Mouse (Mus musculus) ES-Bruce4 (cell line): ENCODE measurements around the gene Med13l.

Experiments
- CTCF ChIP-seq: IDR thresholded peaks from one replicate; pipeline ENCODE4 v1.8.1; 2011; ENCODE audit warnings: low read depth, low read length
- EP300 ChIP-seq: IDR thresholded peaks from 2 replicates; pipeline ENCODE4 v1.6.1; 2011; ENCODE audit warnings: low read depth, low read length; ENCODE audit not compliant: insufficient read depth
- POLR2A ChIP-seq: IDR thresholded peaks from one replicate; pipeline ENCODE4 v1.8.1; 2011; ENCODE audit warnings: low read length; ENCODE audit not compliant: insufficient read depth

- TF ChIP-seq POLR2A = no peak
- TF ChIP-seq CTCF = no peak
- no peak for TF ChIP-seq EP300
Observed at GRCm38 (mm10) chr5:118682007-118682406, 121.5 kb downstream of the Med13l start.
